Mouse (Mus musculus): ENCODE measurements around the gene Stk11.

DNA sequence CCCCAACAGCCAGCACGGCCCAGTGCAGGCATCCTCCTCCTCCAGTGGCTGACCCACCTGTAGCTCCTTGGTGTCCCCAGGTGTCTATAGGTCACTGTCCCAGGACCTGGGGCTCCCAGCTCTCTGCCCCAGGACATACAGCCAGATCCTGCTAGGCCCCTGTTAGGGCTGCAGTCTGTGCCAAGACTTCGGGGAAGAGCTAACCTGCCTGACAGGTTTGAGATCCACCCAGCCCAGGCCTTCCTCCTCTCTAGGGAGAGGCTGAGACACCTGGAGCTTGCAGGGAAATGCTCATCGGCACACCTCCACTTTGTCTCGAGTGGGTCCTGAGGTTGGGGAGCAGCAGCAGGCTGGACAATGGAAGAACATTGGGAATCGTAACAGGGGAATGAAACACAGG lies 9.7 kb upstream of the Stk11 start:
- TF ChIP-seq CTCF (IDR thresholded peaks at IDR 0.05; ENCODE audit: control insufficient read depth, insufficient read depth, insufficient replicate concordance, low read depth, low read length) (no peak), POLR2A (IDR thresholded peaks at IDR 0.05; ENCODE audit: control insufficient read depth, low read depth, low read length) (no peak)
